Mouse (Mus musculus) mouse embryonic stem cell (cell line): ENCODE measurements around the gene 2310003L06Rik.

Source experiments
- in situ Hi-C, 2 experiments: fragments of 300-500 bp; cut with MboI; formaldehyde crosslinking; loops; 1 replicate in 1 of 2; 3 replicates in 1 of 2; pipeline ENCODE4 v1.14.3; 2019 to 2020; ENCODE audit warnings: low sequenced_read_pairs in 2 of 2, low pct_unique_long_range_greater_than_20kb in 1 of 2, mixed read lengths in 1 of 2; ENCODE audit not compliant: unreplicated experiment in 1 of 2

Gene 2310003L06Rik

DNA sequence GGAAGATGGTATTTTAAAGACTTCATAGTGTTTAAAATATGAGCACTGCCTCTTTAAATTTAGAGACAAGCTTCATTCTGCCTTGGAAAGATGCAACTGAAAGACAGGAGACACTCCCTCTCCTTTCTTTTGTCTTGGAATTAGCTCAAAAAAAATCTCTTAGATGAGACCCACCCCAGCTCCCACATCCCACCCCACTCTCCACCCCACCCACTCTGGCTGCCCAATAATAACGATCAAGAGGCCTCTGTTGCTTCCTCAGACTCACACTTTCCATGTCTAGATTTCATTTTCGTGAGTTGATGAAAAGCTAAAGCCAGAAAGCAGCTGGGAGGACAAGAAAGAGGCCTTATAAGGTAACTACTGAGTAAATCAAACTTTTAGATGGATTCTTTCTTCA, at the start of gene 2310003L06Rik, which contains the start of gene Gm28434:
2310003L06Rik (plus strand) TSS at position 259 of the 400 bp plus-strand sequence.
Gm28434 (plus strand) TSS at position 317 of the 400 bp plus-strand sequence.
- in situ Hi-C loops = no loop called here

DNA sequence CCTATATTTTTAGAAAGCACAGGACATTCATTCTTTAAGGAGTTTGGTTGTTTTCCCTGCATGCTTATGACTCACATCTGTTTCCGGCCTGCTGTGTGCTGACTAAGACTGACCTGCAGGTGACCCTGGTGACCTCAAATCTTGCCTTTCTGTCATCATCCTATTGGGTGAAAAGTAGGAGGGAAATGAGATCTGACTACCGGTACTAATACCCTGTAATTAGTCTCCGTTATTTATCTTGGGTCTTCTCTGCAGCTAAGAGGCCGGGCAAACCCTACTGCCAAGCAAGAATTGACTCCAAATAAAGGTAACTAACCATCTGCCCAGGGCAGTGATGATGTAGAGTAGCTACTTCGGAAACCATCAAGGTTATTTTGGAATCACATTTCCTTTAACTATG, 43.9 kb upstream of the 2310003L06Rik start, which contains the start of gene Csn3:
Csn3 (plus strand) TSS at position 208 of the 400 bp plus-strand sequence.
- in situ Hi-C loops = no loop called here

DNA sequence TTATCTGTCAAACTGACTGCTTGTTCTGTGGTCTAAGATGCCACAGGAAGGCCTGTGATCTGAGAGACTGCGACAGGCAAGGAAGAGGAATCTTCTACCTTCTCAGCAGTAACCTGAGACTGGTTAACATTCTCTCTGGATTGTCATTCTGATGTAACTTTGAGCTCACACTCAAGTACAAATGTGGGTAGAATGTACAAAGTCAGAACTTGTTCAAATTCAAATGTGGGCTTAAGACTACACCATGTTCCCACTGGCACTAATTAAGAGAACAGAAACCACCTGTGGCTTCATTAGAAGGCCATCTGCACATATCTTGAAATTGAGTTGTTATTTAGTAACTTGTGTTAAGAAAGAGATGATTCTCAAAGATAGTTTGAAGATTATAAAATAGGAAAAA, 37.7 kb upstream of the 2310003L06Rik start:
- in situ Hi-C loops = no loop called here

DNA sequence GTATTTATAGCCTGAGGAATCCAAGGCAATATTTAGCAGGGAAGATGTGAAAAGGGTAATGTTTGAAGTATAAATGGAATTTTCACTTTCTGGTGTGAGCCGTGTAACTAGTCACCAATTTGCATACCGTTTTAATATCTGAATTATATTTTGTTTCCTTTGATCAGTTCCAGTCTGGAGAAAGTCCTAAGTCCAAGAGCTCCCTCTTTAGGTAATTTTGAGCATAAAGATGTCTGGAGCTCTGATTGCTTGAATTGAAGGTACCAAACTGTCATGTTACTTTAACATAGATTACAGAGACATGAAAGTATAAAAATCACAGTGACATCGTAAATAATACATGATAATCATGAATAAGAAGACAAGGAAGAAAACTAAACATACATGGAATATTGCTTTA, 28.5 kb upstream of the 2310003L06Rik start:
- in situ Hi-C loops = no loop called here

DNA sequence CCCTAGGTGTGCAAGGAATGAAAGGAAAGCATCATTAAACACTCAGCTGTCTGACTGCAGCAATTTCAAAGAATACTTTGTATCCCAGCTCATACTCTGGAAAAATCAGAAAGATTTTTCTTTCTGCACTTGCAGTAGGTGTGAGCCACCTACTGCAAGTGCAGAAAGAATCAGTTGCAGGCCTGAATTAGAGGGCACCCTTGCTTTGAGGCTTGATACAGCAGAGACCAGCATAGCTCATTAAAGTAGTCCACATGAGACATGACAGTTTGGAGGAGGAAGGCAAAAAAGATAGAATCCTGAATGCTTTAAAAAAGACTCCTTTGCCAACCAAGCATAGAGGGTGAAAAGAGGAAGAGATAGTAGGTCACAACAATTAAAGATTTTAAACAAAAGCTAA, 26.7 kb upstream of the 2310003L06Rik start:
- in situ Hi-C loops = no loop called here

DNA sequence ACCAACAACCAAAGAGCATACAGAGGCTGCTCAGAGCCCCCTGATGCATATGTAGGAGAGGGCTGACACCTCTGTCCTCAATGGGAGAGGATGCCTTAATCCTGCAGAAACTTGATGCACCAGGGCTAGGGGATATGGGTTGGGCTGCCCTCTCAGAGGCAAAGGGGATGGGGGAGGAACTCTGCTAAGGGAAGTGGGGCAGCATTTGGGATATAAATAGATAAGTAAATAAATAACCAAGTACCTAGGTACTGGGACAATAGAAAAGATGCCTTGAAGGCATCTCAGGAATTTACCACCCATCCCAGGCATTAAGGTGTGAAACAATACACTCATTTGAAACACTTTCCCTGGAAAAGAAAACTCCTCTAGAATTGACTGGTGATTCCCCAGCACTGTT, 17.4 kb upstream of the 2310003L06Rik start:
- in situ Hi-C loops = no loop called here

DNA sequence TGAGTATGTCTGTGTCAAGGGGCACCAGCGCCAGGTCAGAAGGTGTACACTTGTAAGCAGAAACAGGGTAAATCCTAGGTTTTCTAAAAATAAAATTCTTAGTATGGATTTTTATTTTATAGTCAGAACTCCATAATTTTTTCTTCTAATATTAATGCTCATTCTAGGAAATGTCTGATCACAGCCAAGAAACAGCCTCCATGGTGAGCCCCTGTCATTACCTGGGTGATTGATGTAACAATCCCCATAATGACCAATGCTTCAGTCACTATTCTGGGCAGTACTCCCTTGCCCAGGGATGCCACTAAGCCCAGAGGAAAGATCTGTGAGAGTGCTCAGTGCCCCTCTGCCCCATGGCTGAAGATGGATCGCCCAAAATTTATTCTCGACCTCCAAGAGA, 9.9 kb downstream of the 2310003L06Rik start, which contains the start of gene Cabs1:
Cabs1 (plus strand) TSS at position 301 of the 400 bp plus-strand sequence.
- in situ Hi-C loops = no loop called here

DNA sequence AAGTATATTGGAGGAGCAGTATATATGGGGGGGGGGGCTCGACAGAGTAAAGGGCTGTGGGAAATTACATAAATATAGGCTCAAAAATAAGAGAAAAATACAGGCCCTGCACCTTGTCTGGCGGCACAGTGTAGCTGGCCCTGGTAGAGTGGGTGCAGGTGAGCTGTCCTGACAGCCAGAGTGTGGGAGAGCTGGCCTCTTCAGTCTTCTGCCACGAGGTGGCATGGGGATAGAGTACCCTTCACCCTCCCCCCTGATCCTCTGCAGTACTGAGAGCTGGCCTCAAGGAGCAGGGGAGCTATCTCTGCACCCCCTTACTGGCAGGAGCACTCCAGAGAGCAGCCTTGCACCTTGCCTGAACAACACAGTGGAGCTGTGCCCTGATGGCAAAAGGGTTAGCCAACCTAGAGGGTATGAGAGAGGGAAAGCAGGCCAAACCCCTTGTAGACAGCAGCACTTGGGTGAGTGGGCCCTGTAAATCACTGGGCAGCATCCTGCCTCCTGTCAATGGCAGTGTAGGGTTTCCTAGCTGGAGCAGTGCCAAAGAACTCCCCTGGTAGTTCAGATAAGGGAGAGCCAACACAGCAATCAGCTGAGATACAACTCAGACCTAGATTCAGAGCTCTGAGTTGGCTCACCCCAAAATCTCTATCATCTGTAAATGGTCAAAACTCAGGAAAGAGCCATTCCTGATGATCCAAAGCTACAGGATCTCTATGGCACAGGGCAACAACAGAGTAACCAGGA, 13.4 kb downstream of the 2310003L06Rik start:
- in situ Hi-C loops = no loop called here

DNA sequence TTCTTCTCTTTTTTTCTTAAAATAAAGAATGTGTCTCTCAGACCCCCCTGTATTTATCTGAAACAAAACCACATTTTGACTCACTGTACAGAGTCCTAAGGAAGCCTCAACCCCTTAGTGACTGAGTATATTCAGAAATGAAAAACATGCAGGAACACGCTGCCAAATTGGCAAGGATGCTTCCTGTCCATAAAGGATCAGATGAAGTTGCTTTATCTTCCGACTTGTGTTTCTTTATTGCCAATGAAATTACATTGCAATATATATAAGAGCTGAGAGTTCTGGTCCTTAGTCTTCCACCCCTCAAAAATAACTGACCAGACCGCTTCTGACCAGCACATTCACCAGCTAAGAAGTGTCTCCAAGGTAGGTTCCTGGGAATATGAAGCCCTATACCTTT, 33.0 kb downstream of the 2310003L06Rik start, which contains the start of gene Smr3a:
Smr3a (plus strand) TSS at position 301 of the 400 bp plus-strand sequence.
- in situ Hi-C loops = no loop called here

DNA sequence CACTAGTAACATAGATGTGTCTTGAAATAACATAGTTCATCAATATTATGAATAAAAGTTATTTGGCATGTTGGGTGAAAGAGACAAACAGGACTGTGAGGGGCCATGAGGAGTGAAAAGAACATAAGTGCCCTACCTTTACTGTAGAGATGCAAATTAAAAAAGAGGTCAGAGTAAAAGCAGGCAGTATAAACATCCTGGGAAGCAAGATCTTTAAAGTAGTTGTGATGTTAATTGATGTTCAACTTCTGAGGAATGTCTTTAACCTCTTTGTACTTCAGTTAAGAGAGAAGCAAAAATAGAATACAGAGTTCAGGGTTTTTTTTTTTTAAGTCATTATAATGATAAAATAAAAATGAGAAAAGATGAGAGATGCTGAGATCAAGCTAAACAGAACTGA, 36.0 kb downstream of the 2310003L06Rik start:
- in situ Hi-C loops = no loop called here
